Mouse (Mus musculus) ES-E14 (cell line): ENCODE data around the gene Brd1. TPM values are rescaled to one million over a fixed set of nuclear protein-coding genes. Genes with fewer than 3 reads are reported as not detected.

Source experiments
- DNase-seq: peaks from one replicate; pipeline ENCODE4 v3.0.0-alpha.2; 2013; ENCODE audit warnings: low read depth, low spot score
- H3K27ac ChIP-seq: 2 replicates; pipeline ENCODE4 v1.5.1; 2012; ENCODE audit warnings: low read depth, mild to moderate bottlenecking, low read length, moderate library complexity, mixed read lengths; ENCODE audit not compliant: poor library complexity, insufficient read depth, severe bottlenecking
- H3K36me3 ChIP-seq: 2 replicates; pipeline ENCODE4 v1.6.1; 2012; ENCODE audit warnings: mild to moderate bottlenecking, low read length, moderate library complexity, mixed read lengths; ENCODE audit not compliant: control insufficient read depth, poor library complexity, insufficient read depth, severe bottlenecking
- H3K4me1 ChIP-seq, 2 experiments: fragments of 150-350 bp in 1 of 2; sonication (generic) in 1 of 2; 2 replicates each; pipeline ENCODE4 v1.6.1; 2012; ENCODE audit warnings: low read length in 2 of 2, mild to moderate bottlenecking in 1 of 2, mixed read lengths in 1 of 2; ENCODE audit not compliant: control insufficient read depth in 2 of 2, insufficient read depth in 2 of 2, poor library complexity in 1 of 2
- H3K4me3 ChIP-seq, 2 experiments: fragments of 150-350 bp in 1 of 2; sonication (generic) in 1 of 2; 2 replicates each; pipeline ENCODE4 v1.5.1; 2012; ENCODE audit warnings: low read length in 2 of 2, low read depth in 1 of 2, mild to moderate bottlenecking in 1 of 2, mixed read lengths in 1 of 2; ENCODE audit not compliant: insufficient read depth in 1 of 2, poor library complexity in 1 of 2, severe bottlenecking in 1 of 2
- H3K9ac ChIP-seq: 2 replicates; pipeline ENCODE4 v1.6.1; 2012; ENCODE audit warnings: low read depth, mild to moderate bottlenecking, low read length, mixed read lengths; ENCODE audit not compliant: poor library complexity, insufficient read depth, severe bottlenecking
- H3K9me3 ChIP-seq: fragments of 150-350 bp; sonication (generic); 2 replicates; pipeline ENCODE4 v1.6.1; 2012; ENCODE audit warnings: low read depth, mild to moderate bottlenecking, low read length; ENCODE audit not compliant: control insufficient read depth, insufficient read depth
- CHD2 ChIP-seq: IDR thresholded peaks from 2 replicates; pipeline ENCODE4 v1.6.1; 2014; ENCODE audit warnings: mild to moderate bottlenecking, low read depth, low read length, inconsistent platforms
- HCFC1 ChIP-seq: IDR thresholded peaks from 2 replicates; pipeline ENCODE4 v1.6.1; 2012; ENCODE audit warnings: low read length, inconsistent platforms, borderline replicate concordance; ENCODE audit not compliant: insufficient read depth
- MAFK ChIP-seq: IDR thresholded peaks from 2 replicates; pipeline ENCODE4 v1.6.1; 2014; ENCODE audit warnings: mild to moderate bottlenecking, low read depth, low read length, inconsistent platforms; ENCODE audit not compliant: insufficient read depth
- ZC3H11A ChIP-seq: IDR thresholded peaks from 2 replicates; pipeline ENCODE4 v1.6.1; 2012; ENCODE audit warnings: low read depth, mild to moderate bottlenecking, inconsistent platforms, low read length, borderline replicate concordance
- ZNF384 ChIP-seq: IDR thresholded peaks from 2 replicates; pipeline ENCODE4 v1.6.1; 2012; ENCODE audit warnings: low read depth, low read length, inconsistent platforms
- in situ Hi-C, 2 experiments: fragments of 600-800 bp; cut with MboI; formaldehyde crosslinking; loops; one replicate each; pipeline ENCODE4 v1.15.1; 2025; ENCODE audit warnings: low sequenced_read_pairs in 2 of 2, inconsistent platforms in 1 of 2; ENCODE audit not compliant: unreplicated experiment in 2 of 2
- total RNA-seq: library from RNA; depleted of rRNA; stranded (reverse); fragments of 300-350 nt; gene quantifications from 2 replicates; pipeline ENCODE4 v1.2.3, GENCODE M21; 2012

Brd1 gene
- total RNA-seq, 1 experiment: 54.2 TPM

DNA sequence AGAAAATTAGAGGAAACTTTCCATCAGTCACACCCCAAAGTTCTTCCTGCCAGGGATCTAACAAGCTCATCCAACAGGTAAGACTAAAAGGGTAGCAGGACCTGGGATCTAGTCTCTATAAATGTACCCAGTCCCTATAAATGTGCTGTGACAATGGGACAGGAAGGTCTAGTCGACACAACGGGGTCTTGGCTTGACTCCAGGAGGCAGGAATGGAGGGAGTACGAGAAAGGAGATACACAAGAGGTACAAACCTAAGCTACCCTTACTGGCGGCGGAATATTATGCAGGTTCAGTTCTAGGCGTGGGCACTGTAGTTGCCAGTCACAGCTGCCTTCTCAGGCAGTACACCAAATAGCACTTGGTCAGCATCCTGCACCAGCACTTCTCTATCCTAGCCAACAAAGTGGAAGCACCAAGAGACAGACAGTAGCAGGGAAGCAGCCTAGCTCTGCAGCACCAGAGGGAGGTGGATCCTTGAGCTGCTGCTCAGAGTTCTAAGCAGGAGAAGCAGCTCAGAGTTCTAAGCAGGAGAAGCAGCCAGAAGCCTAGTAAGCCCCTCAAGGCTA, 19.9 kb downstream of the Brd1 start:
- Histone ChIP-seq H3K4me3 (no peak overlapping the region), H3K9ac (no peak overlapping the region), H3K4me1 (peaks cover 5 to 33% of the 10 kb centered on the region in 2 experiments; a peak in 3 of 4 replicates), H3K27ac (no peak overlapping the region), H3K36me3 (peaks cover 59% of the 10 kb centered on the region), H3K9me3 (no peaks in the 10 kb centered on the region)
- no peak for DNase-seq
- in situ Hi-C loops: no loop called here
- TF ChIP-seq ZC3H11A (no peak), MAFK (no peak), HCFC1 (no peak), ZNF384 (no peak), CHD2 (no peak)

GRCm38 (mm10) chr15:88712501-88712900, 21.5 kb downstream of the Brd1 start:
- no peak for DNase-seq
- TF ChIP-seq ZC3H11A (no peak), ZNF384 (no peak), HCFC1 (no peak), CHD2 (no peak), MAFK (no peak)
- Histone ChIP-seq H3K9ac (peak overlapping the region; percentile 79), H3K36me3 (peaks cover 51% of the 10 kb centered on the region), H3K4me3 (peak overlapping the region in 1 of 2 experiments; percentile 47; a peak in 2 of 4 replicates), H3K4me1 (peaks cover 8 to 28% of the 10 kb centered on the region in 2 experiments; a peak in 3 of 4 replicates), H3K27ac (peak overlapping the region; percentile 73), H3K9me3 (no peaks in the 10 kb centered on the region)
- in situ Hi-C loops: no loop called here

- in situ Hi-C loops: no loop called here
- Histone ChIP-seq H3K36me3 (peaks cover 49% of the 10 kb centered on the region), H3K27ac (peak overlapping the region; percentile 99), H3K9ac (peak overlapping the region; percentile 67), H3K4me3 (peak overlapping the region; percentile 32 to 47), H3K9me3 (no peaks in the 10 kb centered on the region), H3K4me1 (peaks cover 11 to 28% of the 10 kb centered on the region in 2 experiments; a peak in 3 of 4 replicates)
- TF ChIP-seq ZC3H11A (no peak), MAFK (no peak), CHD2 (no peak), ZNF384 (no peak), HCFC1 (no peak)
- DNase-seq: no peak
Measured at GRCm38 (mm10) chr15:88709878-88710277, 24.2 kb downstream of the Brd1 start.

GRCm38 (mm10) chr15:88708657-88709511, 25.1 kb downstream of the Brd1 start:
- Histone ChIP-seq H3K4me3 (peak overlapping the region; percentile 52), H3K9me3 (no peaks in the 10 kb centered on the region), H3K4me1 (peaks cover 9 to 26% of the 10 kb centered on the region in 2 experiments; a peak in 3 of 4 replicates), H3K9ac (peak overlapping the region; percentile 79), H3K27ac (peak overlapping the region; percentile 99), H3K36me3 (peaks cover 52% of the 10 kb centered on the region)
- TF ChIP-seq CHD2 (peak; percentile 74; the same call in 1 of the 2 replicates), ZNF384 (no peak), ZC3H11A (no peak), HCFC1 (peak; percentile 49; the same call in 1 of the 2 replicates), MAFK (0 out of 2 replicates have a peak, but pooled peaks have one; percentile 18)
- peak; percentile 93 for DNase-seq
- in situ Hi-C loops: no loop called here
